ENCODE assay signal across 10 mouse cellular contexts in genomic region chr17:65786225-65786624, GRCm38 (mm10). TPM values are rescaled to one million over a fixed set of nuclear protein-coding genes. Genes with fewer than 3 reads are reported as not detected.
DNase-seq lines count a peak whose midpoint lies in the region; ATAC-seq and TF ChIP-seq lines count a peak whose summit lies in the region.
"Had no signal": no experiment of that assay in that cellular context is flagged by ENCODE, and none has a peak within 500 bp of the region (broad histone marks: within the 10 kb centered on the region; RNA-seq: fewer than 3 reads in every experiment).

No protein-coding gene starts in this region.

- H3K27me3 ChIP-seq in kidney, postnatal 0 days (ENCODE audit: insufficient read depth, low read length), result no peaks in the 10 kb centered on the region
- H3K27me3 ChIP-seq in ES-Bruce4 (ENCODE audit: control insufficient read depth, insufficient read depth, low read length, poor library complexity, severe bottlenecking), result no peaks in the 10 kb centered on the region
- H3K27me3 ChIP-seq: embryonic facial prominence, embryonic 12.5 days had no signal

- H3K4me2 ChIP-seq in kidney, postnatal 0 days (ENCODE audit: low read length), result no peak overlapping the region
- H3K4me2 ChIP-seq: embryonic facial prominence, embryonic 12.5 days had no signal

- peak; percentile 53 for TF ChIP-seq CTCF in kidney, postnatal 0 days (IDR thresholded peaks at IDR 0.05; ENCODE audit: low read depth)
- peak; percentile 37 for TF ChIP-seq CTCF in ES-Bruce4 (IDR thresholded peaks at IDR 0.05; ENCODE audit: low read depth, low read length)
- peak; percentile 68 for TF ChIP-seq CTCF in bone marrow, adult 2 months (IDR thresholded peaks at IDR 0.05; ENCODE audit: control insufficient read depth, insufficient read depth, low read length)

- no peak overlapping the region for H3K4me3 ChIP-seq in kidney, postnatal 0 days (replicated peaks; ENCODE audit: low read depth, low read length)
- H3K4me3 ChIP-seq in ES-Bruce4 (ENCODE audit: low read depth, low read length), result no peak overlapping the region
- H3K4me3 ChIP-seq in bone marrow, adult 2 months (replicated peaks; ENCODE audit: control insufficient read depth, low read depth, low read length), result no peak overlapping the region
- H3K4me3 ChIP-seq: embryonic facial prominence, embryonic 12.5 days had no signal

- H3K27ac ChIP-seq in kidney, postnatal 0 days, result no peak overlapping the region
- no peak overlapping the region for H3K27ac ChIP-seq in ES-Bruce4 (ENCODE audit: insufficient read depth, low read length)
- peak overlapping the region; percentile 64; the same call in 1 of the 2 replicates for H3K27ac ChIP-seq in bone marrow, adult 2 months (ENCODE audit: control insufficient read depth, insufficient read depth, low read depth, low read length, poor library complexity)
- H3K27ac ChIP-seq: embryonic facial prominence, embryonic 12.5 days had no signal

- no peaks in the 10 kb centered on the region for H3K36me3 ChIP-seq in kidney, postnatal 0 days (ENCODE audit: insufficient read depth, low read length)
- H3K36me3 ChIP-seq in ES-Bruce4 (ENCODE audit: control insufficient read depth, insufficient read depth, low read length, poor library complexity, severe bottlenecking), result no peaks in the 10 kb centered on the region

- no peak for TF ChIP-seq EP300 in ES-Bruce4 (IDR thresholded peaks at IDR 0.05; ENCODE audit: insufficient read depth, low read depth, low read length)

- peaks cover 7% of the 10 kb centered on the region; the same call in 1 of the 2 replicates for H3K4me1 ChIP-seq in kidney, postnatal 0 days (replicated peaks; ENCODE audit: insufficient read depth, low read length)
- peaks cover 4% of the 10 kb centered on the region for H3K4me1 ChIP-seq in ES-Bruce4 (ENCODE audit: control insufficient read depth, insufficient read depth, low read length)
- H3K4me1 ChIP-seq in bone marrow, adult 2 months (ENCODE audit: control insufficient read depth, insufficient read depth, low read length), result no peaks in the 10 kb centered on the region; the same call in 1 of the 2 replicates

- WGBS in kidney, postnatal 0 days, result 73% methylated on average over 7 of the region's 7 CpGs
- WGBS in bone marrow, adult 2 months, result 36% methylated on average over 7 of the region's 7 CpGs

- H3K9me3 ChIP-seq in kidney, postnatal 0 days (replicated peaks; ENCODE audit: low read length), result no peaks in the 10 kb centered on the region
- no peaks in the 10 kb centered on the region; the same call in 1 of the 2 replicates for H3K9me3 ChIP-seq in ES-Bruce4 (replicated peaks; ENCODE audit: control insufficient read depth, insufficient read depth, low read length, poor library complexity, severe bottlenecking)
- H3K9me3 ChIP-seq: embryonic facial prominence, embryonic 12.5 days had no signal

- H3K9ac ChIP-seq in kidney, postnatal 0 days (ENCODE audit: low read depth, low read length), result no peak overlapping the region
- no peak overlapping the region for H3K9ac ChIP-seq in ES-Bruce4 (ENCODE audit: low read depth, poor library complexity, severe bottlenecking)
- H3K9ac ChIP-seq: embryonic facial prominence, embryonic 12.5 days had no signal

- no peak for TF ChIP-seq POLR2A in ES-Bruce4 (IDR thresholded peaks at IDR 0.05; ENCODE audit: insufficient read depth, low read length)
- TF ChIP-seq POLR2A in bone marrow, adult 2 months (IDR thresholded peaks at IDR 0.05; ENCODE audit: borderline replicate concordance, control insufficient read depth, low read depth, low read length), result no peak

- DNase-seq in kidney, postnatal 0 days (ENCODE audit: low spot score), result peak; percentile 46
- DNase-seq in kidney, adult 8-10 months, result no peak
- peak; percentile 64 for DNase-seq in lung, postnatal 36 days
- no peak for DNase-seq in thymus, adult 18-20 months
- DNase-seq in urinary bladder, adult 2 months (ENCODE audit: low spot score), result no peak
- DNase-seq in gastrocnemius, postnatal 25 days, result no peak

- ATAC-seq in kidney, postnatal 0 days (replicated peaks; ENCODE audit: low FRiP score, low read depth), result no peak
- ATAC-seq: forebrain, embryonic 16.5 days had no signal

RNA-seq across cellular contexts. Expression of gene Ppp4r1, which starts 3.9 kb away (rescaled TPM):
- 32.5 and 35.0 TPM in 2 replicates for polyA plus RNA-seq in kidney, postnatal 0 days (2015; fragmentation: Nextera tagmentation; extraction: Ambion mirVana)
- 48.4 and 56.7 TPM in 2 replicates for polyA plus RNA-seq in ES-Bruce4 (2011; ENCODE audit: insufficient read depth, insufficient read length, low read depth, missing spikeins)
- 17.9 and 28.6 TPM in 2 replicates for polyA plus RNA-seq in bone marrow, adult 2 months (2011; ENCODE audit: insufficient read depth, insufficient read length, low replicate concordance, missing spikeins)
- polyA plus RNA-seq in urinary bladder, adult 2 months (2012; rRNA removed), result 37.1 and 37.8 TPM in 2 replicates
- total RNA-seq in gastrocnemius, postnatal 25 days (2021), result 10 to 100 TPM; 19.9 to 24.3 TPM

RNA-seq across cellular contexts. Expression of gene Rab31, which starts 13.7 kb away (rescaled TPM):
- polyA plus RNA-seq in kidney, postnatal 0 days (2015; fragmentation: Nextera tagmentation; extraction: Ambion mirVana), result 30.0 and 34.6 TPM in 2 replicates
- 18.7 and 19.4 TPM in 2 replicates for polyA plus RNA-seq in ES-Bruce4 (2011; ENCODE audit: insufficient read depth, insufficient read length, low read depth, missing spikeins)
- 6.8 and 18.0 TPM in 2 replicates for polyA plus RNA-seq in bone marrow, adult 2 months (2011; ENCODE audit: insufficient read depth, insufficient read length, low replicate concordance, missing spikeins)
- polyA plus RNA-seq in urinary bladder, adult 2 months (2012; rRNA removed), result 34.2 and 35.0 TPM in 2 replicates
- 1 to 10 TPM; 6.9 to 8.1 TPM for total RNA-seq in gastrocnemius, postnatal 25 days (2021)

Comparison
In these comparisons a context has a peak if more than half of its experiments do, and no peak if none do; other contexts are left out.
1. DNase-seq: peak in kidney, postnatal 0 days (single experiment) and lung, postnatal 36 days (single experiment); none in kidney, adult 8-10 months (0 of 2), thymus, adult 18-20 months (0 of 2), urinary bladder, adult 2 months (single experiment) and gastrocnemius, postnatal 25 days (single experiment).
2. Peak in every context shown above with its lines, with median percentiles within 50 percentile points of each other: CTCF ChIP-seq.